Mouse (Mus musculus): ENCODE measurements around the gene Slc25a23. TPM values are rescaled to one million over a fixed set of nuclear protein-coding genes. Genes with fewer than 3 reads are reported as not detected.

Gene Slc25a23
- polyA plus RNA-seq, 1 experiment from 2014 or later: 42.8 TPM

DNA sequence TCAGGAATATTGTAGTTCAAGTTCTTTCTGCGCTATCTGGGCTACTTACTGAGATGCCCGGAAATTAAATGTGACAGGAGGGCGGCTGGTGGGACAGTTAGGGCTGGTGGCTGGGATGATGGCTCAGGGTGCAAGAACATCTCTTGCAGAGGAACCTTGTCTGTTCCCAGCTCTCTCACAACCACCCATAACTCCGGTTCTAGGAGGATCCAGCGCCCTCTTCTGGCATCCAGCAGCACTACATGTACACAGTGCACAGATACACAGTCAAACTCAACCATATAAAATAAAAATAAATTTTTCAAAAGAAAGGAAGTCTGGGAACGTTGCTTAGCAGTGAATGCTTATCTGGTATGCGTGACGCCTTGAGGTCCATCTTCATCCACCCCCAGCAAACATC, 20.7 kb downstream of the Slc25a23 start:
- Histone ChIP-seq H3K27me3 (ENCODE audit: control insufficient read depth, insufficient read depth, low read depth, low read length) (0 out of 2 replicates have a peak, but pooled peaks cover 2% of the 10 kb centered on the region), H3K4me2 (ENCODE audit: low read length) (no peak overlapping the region), H3K9me3 (replicated peaks; ENCODE audit: control insufficient read depth, low read length, poor library complexity, severe bottlenecking) (no peaks in the 10 kb centered on the region), H3K4me3 (ENCODE audit: low read depth, low read length) (no peak overlapping the region), H3K9ac (ENCODE audit: low read depth, low read length) (no peak overlapping the region), H3K36me3 (ENCODE audit: control insufficient read depth, insufficient read depth, low read length) (no peaks in the 10 kb centered on the region), H3K4me1 (ENCODE audit: control insufficient read depth, insufficient read depth, low read length) (no peaks in the 10 kb centered on the region), H3K27ac (ENCODE audit: low read length) (no peak overlapping the region)
- no peak for ATAC-seq
- WGBS: 42% methylated on average over 8 of the region's 8 CpGs

DNA sequence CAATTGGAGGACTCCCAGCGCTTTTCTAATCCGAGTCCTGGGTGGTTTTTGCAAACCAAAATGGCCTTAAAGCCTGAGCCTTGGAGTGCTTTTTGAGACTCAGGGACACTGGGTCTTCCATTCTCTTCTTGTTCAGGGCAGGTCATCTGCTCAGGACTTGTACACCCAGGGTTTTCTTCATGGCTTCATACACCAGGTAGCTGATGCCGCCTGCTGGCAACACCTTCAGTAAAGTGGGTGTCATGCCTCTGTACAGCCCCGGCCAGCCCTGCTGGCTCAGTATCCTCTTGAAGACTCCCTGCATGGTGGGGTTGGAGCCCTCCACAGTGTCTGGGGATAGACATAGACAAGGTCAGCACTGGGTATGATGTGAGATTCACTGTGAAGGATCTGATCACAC, 26.8 kb downstream of the Slc25a23 start:
- H3K36me3 ChIP-seq (ENCODE audit: control insufficient read depth, insufficient read depth, low read length): peaks cover under 1% of the 10 kb centered on the region; the same call in 1 of the 2 replicates
- ATAC-seq: no peak
- H3K9ac ChIP-seq (ENCODE audit: low read depth, low read length): no peak overlapping the region
- WGBS: 83% methylated on average over 4 of the region's 4 CpGs
- H3K27ac ChIP-seq (ENCODE audit: low read length): no peak overlapping the region; the same call in 1 of the 2 replicates
- H3K27me3 ChIP-seq (ENCODE audit: control insufficient read depth, insufficient read depth, low read depth, low read length): no peaks in the 10 kb centered on the region
- no peak overlapping the region for H3K4me3 ChIP-seq (ENCODE audit: low read depth, low read length)
- H3K4me2 ChIP-seq (ENCODE audit: low read length): no peak overlapping the region
- no peaks in the 10 kb centered on the region for H3K9me3 ChIP-seq (replicated peaks; ENCODE audit: control insufficient read depth, low read length, poor library complexity, severe bottlenecking)
- peaks cover 14% of the 10 kb centered on the region for H3K4me1 ChIP-seq (ENCODE audit: control insufficient read depth, insufficient read depth, low read length)

DNA sequence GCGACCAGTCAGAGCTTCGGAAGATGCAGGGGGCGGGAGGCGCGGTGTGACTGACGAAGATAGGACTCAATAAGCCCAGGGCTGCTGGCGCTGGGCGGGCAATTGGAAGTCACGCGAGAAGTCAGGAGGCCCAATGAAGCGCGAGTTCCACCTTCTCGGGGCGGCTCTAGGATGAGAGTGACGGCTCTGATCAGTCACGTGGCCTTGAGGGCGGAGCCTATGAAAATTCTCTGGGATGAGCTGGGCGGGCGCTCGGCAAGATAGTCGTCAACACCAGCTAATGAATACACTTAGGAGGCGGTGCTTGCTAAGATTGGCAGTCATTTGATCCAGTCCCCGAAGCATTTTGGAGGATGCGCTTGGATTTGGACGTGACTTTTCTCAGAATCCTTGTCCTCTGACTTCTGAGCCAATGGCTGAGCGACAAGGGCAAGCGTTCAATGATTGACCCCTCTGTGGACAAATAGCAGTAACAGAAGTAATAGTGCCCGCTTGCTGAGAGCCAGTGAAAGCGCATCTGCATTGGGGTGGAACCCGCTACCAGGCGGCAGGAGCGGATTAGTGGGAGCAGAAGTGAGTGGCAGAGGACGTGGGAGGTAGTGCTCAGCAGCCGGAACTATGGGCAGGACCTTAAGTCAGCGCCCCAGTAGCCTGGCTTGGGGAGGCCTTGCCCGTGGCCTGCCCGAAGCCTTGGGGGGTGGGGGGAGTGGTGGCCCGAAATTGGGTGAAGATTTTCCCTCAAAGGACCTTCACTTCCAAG, 27.8 kb downstream of the Slc25a23 start:
- Histone ChIP-seq H3K27ac (ENCODE audit: low read length) (peak overlapping the region; percentile 79), H3K4me3 (ENCODE audit: low read depth, low read length) (peak overlapping the region; percentile 89), H3K27me3 (ENCODE audit: control insufficient read depth, insufficient read depth, low read depth, low read length) (no peaks in the 10 kb centered on the region), H3K9me3 (replicated peaks; ENCODE audit: control insufficient read depth, low read length, poor library complexity, severe bottlenecking) (no peaks in the 10 kb centered on the region), H3K9ac (ENCODE audit: low read depth, low read length) (peak overlapping the region; percentile 53; the same call in 1 of the 2 replicates), H3K4me1 (ENCODE audit: control insufficient read depth, insufficient read depth, low read length) (peaks cover 14% of the 10 kb centered on the region), H3K4me2 (ENCODE audit: low read length) (peak overlapping the region; percentile 63), H3K36me3 (ENCODE audit: control insufficient read depth, insufficient read depth, low read length) (peaks cover 8% of the 10 kb centered on the region; the same call in 1 of the 2 replicates)
- under 1% methylated on average over 38 of the region's 38 CpGs for WGBS
- peak; percentile 99 for ATAC-seq

DNA sequence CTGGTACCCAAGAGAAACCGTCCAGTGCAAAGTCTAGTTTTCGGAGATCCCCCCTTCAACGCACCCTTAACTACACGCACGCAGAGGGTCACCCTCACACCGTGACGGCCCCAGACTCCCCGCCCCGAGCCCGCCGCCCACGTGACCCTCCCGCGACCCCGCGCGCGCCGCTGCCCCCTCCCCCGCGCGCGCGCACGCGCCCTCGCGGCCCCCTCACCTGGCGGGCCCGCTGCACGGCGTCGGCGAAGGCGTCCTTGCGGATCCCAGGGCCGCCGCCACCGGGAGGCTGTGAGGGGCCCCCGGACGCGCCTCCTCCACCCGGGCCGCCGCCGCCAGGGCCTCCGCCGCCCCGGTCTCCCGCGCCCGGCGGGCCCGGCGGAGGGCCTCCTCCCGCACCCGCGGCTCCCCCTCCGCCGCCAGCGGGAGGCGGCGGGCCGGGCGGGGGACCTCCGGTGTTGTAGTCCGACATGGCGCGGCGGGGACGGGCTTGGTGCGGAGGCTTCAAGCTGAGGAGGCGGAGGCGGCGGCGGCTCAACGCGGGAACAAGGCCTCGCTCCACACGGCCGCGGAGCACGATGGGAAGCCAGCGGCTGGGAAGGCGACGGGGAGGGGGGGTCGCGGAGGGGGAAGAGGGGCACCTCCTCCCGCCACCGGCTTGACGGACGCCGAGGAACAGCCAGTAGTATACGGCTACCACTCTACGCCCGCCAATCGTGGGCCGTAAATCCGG, 28.6 kb downstream of the Slc25a23 start, which contains the start of gene Khsrp:
Khsrp (minus strand) TSS at position 592 of the 730 bp plus-strand sequence.
- no peak for ATAC-seq
- H3K27me3 ChIP-seq (ENCODE audit: control insufficient read depth, insufficient read depth, low read depth, low read length): no peaks in the 10 kb centered on the region
- H3K4me3 ChIP-seq (ENCODE audit: low read depth, low read length): peak within 1 kb of the TSS; percentile 89
- H3K9me3 ChIP-seq (replicated peaks; ENCODE audit: control insufficient read depth, low read length, poor library complexity, severe bottlenecking): no peaks in the 10 kb centered on the region
- peaks cover 14% of the 10 kb centered on the region for H3K4me1 ChIP-seq (ENCODE audit: control insufficient read depth, insufficient read depth, low read length)
- peaks cover 9% of the 10 kb centered on the region; the same call in 1 of the 2 replicates for H3K36me3 ChIP-seq (ENCODE audit: control insufficient read depth, insufficient read depth, low read length)
- peak within 1 kb of the TSS; percentile 86 for H3K27ac ChIP-seq (ENCODE audit: low read length)
- WGBS: under 1% methylated on average over 70 of the region's 99 CpGs
- peak within 1 kb of the TSS; percentile 80 for H3K9ac ChIP-seq (ENCODE audit: low read depth, low read length)
- peak within 1 kb of the TSS; percentile 87 for H3K4me2 ChIP-seq (ENCODE audit: low read length)

GRCm38 (mm10) chr17:57029691-57030090, 30.0 kb downstream of the Slc25a23 start:
- Histone ChIP-seq H3K27ac (ENCODE audit: low read length) (no peak overlapping the region), H3K4me1 (ENCODE audit: control insufficient read depth, insufficient read depth, low read length) (peaks cover 14% of the 10 kb centered on the region), H3K9ac (ENCODE audit: low read depth, low read length) (0 out of 2 replicates have a peak overlapping the region, but pooled peaks have one; percentile 80), H3K9me3 (replicated peaks; ENCODE audit: control insufficient read depth, low read length, poor library complexity, severe bottlenecking) (no peaks in the 10 kb centered on the region), H3K4me3 (ENCODE audit: low read depth, low read length) (peak overlapping the region; percentile 89), H3K27me3 (ENCODE audit: control insufficient read depth, insufficient read depth, low read depth, low read length) (no peaks in the 10 kb centered on the region), H3K4me2 (ENCODE audit: low read length) (peak overlapping the region; percentile 87), H3K36me3 (ENCODE audit: control insufficient read depth, insufficient read depth, low read length) (peaks cover 18% of the 10 kb centered on the region)
- WGBS: 56% methylated on average over 8 of the region's 8 CpGs
- no peak for ATAC-seq

DNA sequence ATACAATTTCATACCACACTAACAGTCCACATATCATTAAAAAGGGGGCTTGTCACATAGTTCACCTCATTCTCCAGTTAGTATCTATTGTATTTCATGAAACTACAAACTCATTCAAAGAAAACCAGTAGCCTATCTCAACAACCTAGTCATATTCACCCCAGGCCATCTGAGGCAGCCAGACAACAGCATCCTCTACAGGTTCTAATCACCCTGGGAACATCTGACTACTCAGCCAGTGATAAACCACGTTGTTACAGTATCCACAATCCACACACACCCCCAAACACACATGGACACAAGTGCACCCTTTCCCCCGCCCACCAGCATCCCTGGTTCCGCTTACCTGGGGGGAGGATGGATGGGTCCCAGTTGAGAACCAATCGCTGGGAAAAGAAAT, 32.2 kb downstream of the Slc25a23 start:
- H3K4me1 ChIP-seq (ENCODE audit: control insufficient read depth, insufficient read depth, low read length): peaks cover 14% of the 10 kb centered on the region
- no peak overlapping the region for H3K4me3 ChIP-seq (ENCODE audit: low read depth, low read length)
- no peaks in the 10 kb centered on the region for H3K9me3 ChIP-seq (replicated peaks; ENCODE audit: control insufficient read depth, low read length, poor library complexity, severe bottlenecking)
- no peak overlapping the region for H3K27ac ChIP-seq (ENCODE audit: low read length)
- H3K36me3 ChIP-seq (ENCODE audit: control insufficient read depth, insufficient read depth, low read length): peaks cover 38% of the 10 kb centered on the region
- WGBS: 90% methylated on average over 4 of the region's 4 CpGs
- no peak for ATAC-seq
- no peak overlapping the region for H3K4me2 ChIP-seq (ENCODE audit: low read length)
- no peak overlapping the region for H3K9ac ChIP-seq (ENCODE audit: low read depth, low read length)
- no peaks in the 10 kb centered on the region for H3K27me3 ChIP-seq (ENCODE audit: control insufficient read depth, insufficient read depth, low read depth, low read length)

GRCm38 (mm10) chr17:57020960-57021359, 38.7 kb downstream of the Slc25a23 start:
- H3K4me1 ChIP-seq (ENCODE audit: control insufficient read depth, insufficient read depth, low read length): no peaks in the 10 kb centered on the region
- ATAC-seq: no peak
- no peak overlapping the region for H3K4me3 ChIP-seq (ENCODE audit: low read depth, low read length)
- H3K9ac ChIP-seq (ENCODE audit: low read depth, low read length): no peak overlapping the region
- H3K27ac ChIP-seq (ENCODE audit: low read length): no peak overlapping the region
- no peaks in the 10 kb centered on the region for H3K9me3 ChIP-seq (replicated peaks; ENCODE audit: control insufficient read depth, low read length, poor library complexity, severe bottlenecking)
- 95% methylated on average over 5 of the region's 5 CpGs for WGBS
- H3K36me3 ChIP-seq (ENCODE audit: control insufficient read depth, insufficient read depth, low read length): peaks cover 41% of the 10 kb centered on the region
- no peaks in the 10 kb centered on the region for H3K27me3 ChIP-seq (ENCODE audit: control insufficient read depth, insufficient read depth, low read depth, low read length)
- H3K4me2 ChIP-seq (ENCODE audit: low read length): no peak overlapping the region

- Histone ChIP-seq H3K27ac (ENCODE audit: low read length) (no peak overlapping the region), H3K9ac (ENCODE audit: low read depth, low read length) (no peak overlapping the region), H3K4me3 (ENCODE audit: low read depth, low read length) (no peak overlapping the region), H3K27me3 (ENCODE audit: control insufficient read depth, insufficient read depth, low read depth, low read length) (no peaks in the 10 kb centered on the region), H3K36me3 (ENCODE audit: control insufficient read depth, insufficient read depth, low read length) (peaks cover 32% of the 10 kb centered on the region), H3K9me3 (replicated peaks; ENCODE audit: control insufficient read depth, low read length, poor library complexity, severe bottlenecking) (no peaks in the 10 kb centered on the region), H3K4me2 (ENCODE audit: low read length) (no peak overlapping the region), H3K4me1 (ENCODE audit: control insufficient read depth, insufficient read depth, low read length) (no peaks in the 10 kb centered on the region)
- ATAC-seq: no peak
- WGBS: 75% methylated on average over 2 of the region's 2 CpGs
Observed at GRCm38 (mm10) chr17:57019693-57020092, 40.0 kb downstream of the Slc25a23 start.

Data from midbrain, embryonic 16.5 days (tissue).